Mouse (Mus musculus) C2C12 (cell line): ENCODE measurements around the gene Frmpd4.

Experiments used
- CEBPB ChIP-seq: IDR thresholded peaks from one replicate; pipeline ENCODE4 v1.6.1; 2011; ENCODE audit warnings: low read depth, mild to moderate bottlenecking, control low read depth, moderate library complexity
- CTCF ChIP-seq: IDR thresholded peaks from one replicate; pipeline ENCODE4 v1.5.1; 2011; ENCODE audit not compliant: control insufficient read depth, insufficient read depth, insufficient read length
- FOSL1 ChIP-seq: IDR thresholded peaks from one replicate; pipeline ENCODE4 v1.8.0; 2011; ENCODE audit warnings: mild to moderate bottlenecking, low read length; ENCODE audit not compliant: poor library complexity, insufficient read depth, severe bottlenecking
- USF1 ChIP-seq: IDR thresholded peaks from one replicate; pipeline ENCODE4 v1.6.1; 2011; ENCODE audit warnings: low read depth, mild to moderate bottlenecking, control low read depth, moderate library complexity

DNA sequence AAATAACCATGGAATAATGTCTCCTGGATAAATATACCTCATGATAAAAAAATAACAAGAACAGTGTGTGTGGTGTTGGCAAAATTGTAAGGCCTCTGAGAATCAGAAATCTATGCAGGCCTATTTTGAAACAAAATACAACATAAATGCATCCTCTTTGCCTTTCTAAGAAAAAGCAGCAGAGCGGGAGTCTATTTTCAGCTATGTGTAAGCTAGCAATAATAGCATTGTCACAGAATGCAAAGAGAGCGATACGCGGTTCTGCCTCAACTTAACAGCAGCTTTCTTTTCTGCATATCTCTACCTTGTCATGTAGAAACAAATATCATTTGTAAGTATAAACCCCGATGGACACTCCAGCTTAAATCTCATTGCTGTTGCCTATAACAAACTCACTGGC is 768.5 kb downstream of the Frmpd4 start:
- TF ChIP-seq CTCF (no peak), CEBPB (no peak), USF1 (no peak), FOSL1 (no peak)
